Mouse (Mus musculus): Measurements from ENCODE around the gene Stip1. TPM values are rescaled to one million over a fixed set of nuclear protein-coding genes. Genes with fewer than 3 reads are reported as not detected.
A peak's percentile ranks its signal among the peaks of the same experiment; 100 is the strongest.

Stip1 gene
- polyA plus RNA-seq, 1 experiment from 2014 or later: 356 TPM

DNA sequence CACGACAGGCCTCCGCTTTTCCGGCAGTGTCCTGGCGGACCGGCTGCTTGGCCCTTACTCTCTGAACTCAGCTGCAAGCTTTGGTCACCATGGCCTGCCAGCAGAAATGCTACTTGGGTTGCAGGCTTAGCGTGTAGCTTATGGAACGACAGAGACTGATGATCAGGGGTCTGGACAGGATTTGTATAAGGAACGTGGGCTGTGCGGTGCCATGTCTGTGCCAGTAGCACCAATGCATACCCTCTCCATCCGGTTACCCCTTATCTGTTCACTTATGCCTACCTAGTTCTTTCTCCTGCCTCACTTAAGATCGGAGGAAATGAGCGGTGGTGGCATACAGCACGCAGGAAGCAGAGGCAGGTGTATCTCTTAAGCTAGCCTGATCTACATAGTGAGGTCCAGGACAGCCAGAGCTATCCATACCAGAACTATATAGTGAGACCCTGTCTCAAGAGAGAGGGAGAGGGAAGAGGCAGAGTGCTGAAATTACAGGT lies 917 bp upstream of the Stip1 start:
- peak overlapping the region; percentile 98 for H3K4me2 ChIP-seq
- DNase-seq (ENCODE audit: low spot score) (no peak), ATAC-seq (replicated peaks; ENCODE audit: low FRiP score) (peak; percentile 1; the same call in 1 of the 2 replicates)
- H3K27ac ChIP-seq (ENCODE audit: low read depth, low read length): peak overlapping the region; percentile 92
- no peaks in the 10 kb centered on the region for H3K27me3 ChIP-seq (replicated peaks; ENCODE audit: control insufficient read depth, insufficient read depth, low read length)
- no peaks in the 10 kb centered on the region for H3K9me3 ChIP-seq (ENCODE audit: control insufficient read depth, low read length)
- H3K4me1 ChIP-seq (replicated peaks; ENCODE audit: control insufficient read depth, insufficient read depth, low read length): peaks cover 22% of the 10 kb centered on the region
- peak overlapping the region; percentile 88 for H3K9ac ChIP-seq (ENCODE audit: low read depth, low read length)
- H3K4me3 ChIP-seq (ENCODE audit: low read depth, low read length): peak overlapping the region; percentile 64
- peaks cover 2% of the 10 kb centered on the region; the same call in 1 of the 2 replicates for H3K36me3 ChIP-seq (ENCODE audit: control insufficient read depth, insufficient read depth, low read length)
- 17% methylated on average over 13 of the region's 13 CpGs for WGBS

DNA sequence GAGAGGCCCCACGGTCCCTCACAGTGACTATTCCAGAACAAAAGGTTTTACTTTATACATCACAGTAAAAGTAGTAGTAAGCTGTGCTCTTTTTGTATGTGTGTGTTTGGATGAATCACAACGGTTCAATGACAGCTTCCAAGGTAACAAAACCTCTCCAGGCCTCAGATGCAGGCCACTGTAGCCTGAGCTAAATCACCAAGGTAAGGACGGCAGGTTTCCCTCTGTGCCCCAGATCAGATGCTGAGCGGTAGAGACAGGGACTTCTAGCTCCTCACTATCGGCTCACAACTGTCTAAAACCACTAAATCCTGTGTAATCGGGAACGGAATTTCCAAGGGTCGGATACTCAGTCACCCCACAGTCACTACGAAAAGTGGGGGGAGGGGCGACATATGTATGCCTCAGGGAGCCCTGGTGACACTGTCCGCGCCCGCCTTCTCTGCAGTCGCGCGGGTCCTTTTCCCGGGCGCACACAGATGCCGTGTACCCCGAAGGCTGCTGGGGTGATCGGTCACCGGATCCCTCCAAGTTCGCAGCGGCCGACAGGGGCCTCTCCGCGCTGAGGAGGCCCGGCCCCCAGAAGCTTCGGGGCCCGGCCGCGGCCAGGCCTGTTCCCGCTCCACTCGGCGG lies 563 bp downstream of the Stip1 start:
- WGBS: 2% methylated on average over 33 of the region's 35 CpGs
- peak; percentile 6 for ATAC-seq (replicated peaks; ENCODE audit: low FRiP score)
- H3K27me3 ChIP-seq (replicated peaks; ENCODE audit: control insufficient read depth, insufficient read depth, low read length): no peaks in the 10 kb centered on the region

DNA sequence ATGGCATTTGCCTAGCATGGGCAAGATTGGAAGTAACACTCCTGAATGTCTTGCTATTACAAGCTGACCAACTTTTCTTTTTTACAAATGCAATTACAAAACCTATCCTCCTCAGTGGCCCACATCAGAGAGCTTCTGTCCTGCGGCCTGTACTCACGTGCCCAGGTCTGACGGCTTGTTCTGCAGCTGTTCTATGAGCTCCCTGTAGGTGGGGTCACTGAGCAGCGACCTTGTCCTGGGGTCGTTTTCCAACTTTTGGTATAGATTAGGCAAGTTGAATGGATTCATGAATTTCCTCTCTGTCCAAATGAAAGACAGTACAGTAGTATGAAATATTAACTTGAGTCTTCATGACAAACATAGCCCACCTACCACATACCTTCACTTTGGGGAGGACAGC lies 5.8 kb downstream of the Stip1 start:
- ATAC-seq (replicated peaks; ENCODE audit: low FRiP score): no peak

More for the DNA sequence above, 563 bp downstream of the Stip1 start:
- peak overlapping the region; percentile 87 for H3K4me2 ChIP-seq
- H3K4me3 ChIP-seq (ENCODE audit: low read depth, low read length): peak overlapping the region; percentile 74
- no peaks in the 10 kb centered on the region for H3K9me3 ChIP-seq (ENCODE audit: control insufficient read depth, low read length)
- H3K4me1 ChIP-seq (replicated peaks; ENCODE audit: control insufficient read depth, insufficient read depth, low read length): peaks cover 22% of the 10 kb centered on the region
- H3K9ac ChIP-seq (ENCODE audit: low read depth, low read length): peak overlapping the region; percentile 98
- H3K36me3 ChIP-seq (ENCODE audit: control insufficient read depth, insufficient read depth, low read length): peaks cover 11% of the 10 kb centered on the region
- peak; percentile 72 for DNase-seq (ENCODE audit: low spot score)
- H3K27ac ChIP-seq (ENCODE audit: low read depth, low read length): peak overlapping the region; percentile 90

DNA sequence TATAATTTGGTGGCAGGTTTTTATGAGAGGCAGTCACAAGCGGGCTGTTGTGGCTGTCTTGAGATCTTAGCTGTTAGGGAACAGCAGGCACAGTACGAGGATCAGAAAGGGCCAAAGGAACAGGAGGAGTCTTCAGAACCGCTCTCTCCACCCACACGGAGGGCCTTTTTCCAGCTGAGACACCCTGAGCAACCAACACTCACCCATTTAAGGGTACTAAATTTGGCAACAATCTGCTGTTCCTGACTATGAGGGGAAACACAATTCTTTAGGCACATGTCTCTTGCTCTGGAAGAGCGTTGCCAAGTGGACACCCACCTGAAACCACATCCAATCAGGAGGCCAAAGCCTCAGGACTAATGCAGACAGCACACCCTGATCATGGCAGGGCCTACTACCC lies 10.2 kb downstream of the Stip1 start:
- Histone ChIP-seq H3K4me3 (ENCODE audit: low read depth, low read length) (no peak overlapping the region), H3K9ac (ENCODE audit: low read depth, low read length) (no peak overlapping the region), H3K27ac (ENCODE audit: low read depth, low read length) (no peak overlapping the region), H3K27me3 (replicated peaks; ENCODE audit: control insufficient read depth, insufficient read depth, low read length) (no peaks in the 10 kb centered on the region), H3K4me2 (no peak overlapping the region), H3K9me3 (ENCODE audit: control insufficient read depth, low read length) (no peaks in the 10 kb centered on the region), H3K36me3 (ENCODE audit: control insufficient read depth, insufficient read depth, low read length) (peaks cover 72% of the 10 kb centered on the region), H3K4me1 (replicated peaks; ENCODE audit: control insufficient read depth, insufficient read depth, low read length) (no peaks in the 10 kb centered on the region)
- DNase-seq (ENCODE audit: low spot score): no peak
- 95% methylated on average over 5 of the region's 5 CpGs for WGBS
- ATAC-seq (replicated peaks; ENCODE audit: low FRiP score): no peak

More for the DNA sequence above, 5.8 kb downstream of the Stip1 start:
- WGBS: 91% methylated on average over 5 of the region's 5 CpGs
- H3K4me2 ChIP-seq: no peak overlapping the region
- H3K27ac ChIP-seq (ENCODE audit: low read depth, low read length): no peak overlapping the region
- no peak for DNase-seq (ENCODE audit: low spot score)
- no peaks in the 10 kb centered on the region for H3K9me3 ChIP-seq (ENCODE audit: control insufficient read depth, low read length)
- H3K27me3 ChIP-seq (replicated peaks; ENCODE audit: control insufficient read depth, insufficient read depth, low read length): no peaks in the 10 kb centered on the region
- H3K4me3 ChIP-seq (ENCODE audit: low read depth, low read length): no peak overlapping the region
- peaks cover 17% of the 10 kb centered on the region for H3K4me1 ChIP-seq (replicated peaks; ENCODE audit: control insufficient read depth, insufficient read depth, low read length)
- no peak overlapping the region for H3K9ac ChIP-seq (ENCODE audit: low read depth, low read length)
- H3K36me3 ChIP-seq (ENCODE audit: control insufficient read depth, insufficient read depth, low read length): peaks cover 53% of the 10 kb centered on the region

DNA sequence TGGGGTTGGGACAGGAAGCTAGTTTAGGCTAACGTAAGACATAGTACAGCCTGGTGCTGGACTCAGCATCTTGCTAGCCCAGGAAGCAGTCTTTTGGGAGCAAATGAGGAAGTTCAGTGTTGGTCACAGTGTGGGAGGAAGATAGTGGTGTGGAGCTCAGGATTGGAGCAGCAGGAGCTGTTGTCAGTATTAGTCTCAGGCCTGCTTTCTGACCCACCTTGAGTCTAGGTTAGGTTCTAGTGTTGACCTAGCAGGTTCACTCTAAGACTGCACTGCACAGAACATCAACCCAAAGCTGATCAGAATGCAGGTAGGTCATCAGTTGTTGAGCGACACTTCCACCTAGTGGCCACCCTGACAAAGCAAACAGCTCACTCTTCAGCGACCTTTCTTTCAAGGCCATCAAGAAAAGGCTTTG lies 19.5 kb downstream of the Stip1 start:
- Histone ChIP-seq H3K4me1 (replicated peaks; ENCODE audit: control insufficient read depth, insufficient read depth, low read length) (peaks cover 20% of the 10 kb centered on the region), H3K27me3 (replicated peaks; ENCODE audit: control insufficient read depth, insufficient read depth, low read length) (no peaks in the 10 kb centered on the region), H3K36me3 (ENCODE audit: control insufficient read depth, insufficient read depth, low read length) (peaks cover 44% of the 10 kb centered on the region), H3K4me2 (peak overlapping the region; percentile 75), H3K9me3 (ENCODE audit: control insufficient read depth, low read length) (no peaks in the 10 kb centered on the region), H3K4me3 (ENCODE audit: low read depth, low read length) (no peak overlapping the region; the same call in 1 of the 2 replicates), H3K9ac (ENCODE audit: low read depth, low read length) (peak overlapping the region; percentile 81; the same call in 1 of the 2 replicates), H3K27ac (ENCODE audit: low read depth, low read length) (peak overlapping the region; percentile 88)
- ATAC-seq (replicated peaks; ENCODE audit: low FRiP score): peak; percentile 19; the same call in 1 of the 2 replicates
- no peak for DNase-seq (ENCODE audit: low spot score)
- WGBS: 31% methylated on average over 3 of the region's 3 CpGs

DNA sequence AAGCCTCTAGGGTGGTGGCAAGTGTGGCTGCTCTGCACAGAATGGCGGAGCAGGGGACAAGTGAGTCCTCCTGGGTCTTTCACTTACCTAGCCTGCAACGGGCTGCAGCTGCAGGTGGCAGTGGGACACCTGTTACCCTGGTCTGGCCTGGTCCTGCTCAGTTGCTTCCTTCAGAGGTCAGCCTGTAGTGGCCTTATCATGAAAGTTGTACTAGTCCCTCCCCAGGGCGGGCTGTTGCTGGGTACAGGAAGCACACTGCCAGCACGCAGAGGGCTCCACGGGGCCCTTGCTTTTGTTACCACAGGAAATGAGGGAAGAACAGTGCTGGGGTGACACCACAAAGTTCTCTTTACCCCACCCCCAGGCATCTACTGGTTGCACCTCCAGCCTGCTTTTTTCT lies 20.6 kb downstream of the Stip1 start, which contains the start of gene Fermt3:
Gene Fermt3 (minus strand): TSS at position 279 of the 400 bp plus-strand sequence.
- 28% methylated on average over 5 of the region's 5 CpGs for WGBS
- Histone ChIP-seq H3K27me3 (replicated peaks; ENCODE audit: control insufficient read depth, insufficient read depth, low read length) (no peaks in the 10 kb centered on the region), H3K9me3 (ENCODE audit: control insufficient read depth, low read length) (no peaks in the 10 kb centered on the region), H3K4me3 (ENCODE audit: low read depth, low read length) (peak within 1 kb of the TSS; percentile 61), H3K4me2 (peak within 1 kb of the TSS; percentile 75), H3K36me3 (ENCODE audit: control insufficient read depth, insufficient read depth, low read length) (peaks cover 41% of the 10 kb centered on the region), H3K9ac (ENCODE audit: low read depth, low read length) (peak within 1 kb of the TSS; percentile 81), H3K27ac (ENCODE audit: low read depth, low read length) (peak within 1 kb of the TSS; percentile 88), H3K4me1 (replicated peaks; ENCODE audit: control insufficient read depth, insufficient read depth, low read length) (peaks cover 20% of the 10 kb centered on the region)
- ATAC-seq (replicated peaks; ENCODE audit: low FRiP score): peak; percentile 77
- peak; percentile 71 for DNase-seq (ENCODE audit: low spot score)

DNA sequence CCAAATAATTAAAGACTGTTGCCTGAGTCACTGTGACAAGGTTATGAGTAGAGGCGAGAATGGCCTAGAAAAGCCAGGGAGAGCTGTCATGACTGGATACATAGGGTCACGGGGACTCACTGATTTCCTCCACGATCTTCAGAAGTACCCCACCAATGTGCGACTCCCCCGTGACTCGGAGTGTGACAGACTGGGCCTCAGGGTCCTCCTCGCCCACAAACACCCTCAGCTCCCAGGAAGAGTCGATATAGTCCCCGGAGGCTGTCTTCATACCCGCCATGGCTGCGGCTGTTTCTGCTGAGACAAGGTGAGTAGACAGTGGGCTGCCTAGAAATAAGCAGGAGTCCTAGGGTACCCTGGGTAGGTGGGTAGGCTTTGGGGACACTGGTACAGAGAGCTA lies 21.2 kb downstream of the Stip1 start:
- Histone ChIP-seq H3K27ac (ENCODE audit: low read depth, low read length) (peak overlapping the region; percentile 88), H3K36me3 (ENCODE audit: control insufficient read depth, insufficient read depth, low read length) (peaks cover 45% of the 10 kb centered on the region), H3K4me2 (peak overlapping the region; percentile 75), H3K27me3 (replicated peaks; ENCODE audit: control insufficient read depth, insufficient read depth, low read length) (no peaks in the 10 kb centered on the region), H3K4me1 (replicated peaks; ENCODE audit: control insufficient read depth, insufficient read depth, low read length) (peaks cover 20% of the 10 kb centered on the region), H3K9ac (ENCODE audit: low read depth, low read length) (peak overlapping the region; percentile 81), H3K4me3 (ENCODE audit: low read depth, low read length) (peak overlapping the region; percentile 61), H3K9me3 (ENCODE audit: control insufficient read depth, low read length) (no peaks in the 10 kb centered on the region)
- ATAC-seq (replicated peaks; ENCODE audit: low FRiP score) (no peak), DNase-seq (ENCODE audit: low spot score) (no peak)
- WGBS: 42% methylated on average over 11 of the region's 11 CpGs

DNA sequence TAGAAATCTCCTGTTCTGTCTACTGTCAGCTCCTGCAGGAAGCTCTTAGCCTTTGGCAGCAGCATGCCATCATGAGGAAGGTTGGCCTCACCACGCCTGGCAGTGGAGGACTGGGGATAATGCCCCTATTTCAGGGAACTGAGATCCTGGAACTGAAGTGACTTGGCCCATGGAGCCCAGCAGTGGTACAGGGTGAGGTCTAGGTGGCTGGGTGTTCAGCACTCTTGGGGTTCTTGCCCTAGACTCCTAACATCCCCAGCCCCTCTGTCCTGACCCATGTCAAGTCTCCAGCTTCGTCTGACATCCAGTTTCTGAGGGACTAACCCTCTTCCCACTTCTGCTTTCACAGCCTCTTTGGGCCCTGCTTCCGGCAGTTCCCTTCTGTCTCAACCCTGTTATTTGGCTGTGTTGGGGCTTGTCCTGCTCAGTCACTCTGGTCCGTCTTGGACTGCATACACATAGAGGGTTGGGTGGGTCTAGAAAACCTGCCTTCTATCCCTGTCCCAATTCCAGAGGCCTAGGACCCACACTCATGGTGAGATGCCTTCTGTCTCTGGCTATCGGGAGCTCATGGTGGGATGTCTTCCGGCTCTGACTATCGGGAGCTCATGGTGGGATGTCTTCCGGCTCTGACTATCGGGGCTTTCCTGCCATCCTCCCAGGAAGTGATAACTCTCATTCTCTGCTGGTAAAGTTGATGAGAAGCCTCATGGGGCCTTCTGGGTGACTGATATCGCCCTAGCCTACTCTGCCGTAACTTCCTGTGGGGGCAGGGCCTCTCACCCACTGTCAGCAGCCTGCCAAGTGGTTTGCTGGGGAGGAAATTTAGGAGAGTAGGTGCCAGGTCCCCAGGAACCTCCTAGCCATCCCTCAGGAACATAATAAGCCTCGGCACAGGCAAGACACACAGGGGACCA lies 22.0 kb downstream of the Stip1 start:
- Histone ChIP-seq H3K9ac (ENCODE audit: low read depth, low read length) (peak overlapping the region; percentile 81), H3K9me3 (ENCODE audit: control insufficient read depth, low read length) (no peaks in the 10 kb centered on the region), H3K4me2 (peak overlapping the region; percentile 75), H3K36me3 (ENCODE audit: control insufficient read depth, insufficient read depth, low read length) (peaks cover 39% of the 10 kb centered on the region), H3K4me1 (replicated peaks; ENCODE audit: control insufficient read depth, insufficient read depth, low read length) (peaks cover 20% of the 10 kb centered on the region), H3K27me3 (replicated peaks; ENCODE audit: control insufficient read depth, insufficient read depth, low read length) (no peaks in the 10 kb centered on the region), H3K27ac (ENCODE audit: low read depth, low read length) (peak overlapping the region; percentile 88), H3K4me3 (ENCODE audit: low read depth, low read length) (peak overlapping the region; percentile 61)
- DNase-seq (ENCODE audit: low spot score) (peak; percentile 66), ATAC-seq (replicated peaks; ENCODE audit: low FRiP score) (peak; percentile 88)
- 42% methylated on average over 12 of the region's 12 CpGs for WGBS
